Mouse (Mus musculus): ENCODE data around the gene Wwtr1.

Wwtr1 gene

DNA sequence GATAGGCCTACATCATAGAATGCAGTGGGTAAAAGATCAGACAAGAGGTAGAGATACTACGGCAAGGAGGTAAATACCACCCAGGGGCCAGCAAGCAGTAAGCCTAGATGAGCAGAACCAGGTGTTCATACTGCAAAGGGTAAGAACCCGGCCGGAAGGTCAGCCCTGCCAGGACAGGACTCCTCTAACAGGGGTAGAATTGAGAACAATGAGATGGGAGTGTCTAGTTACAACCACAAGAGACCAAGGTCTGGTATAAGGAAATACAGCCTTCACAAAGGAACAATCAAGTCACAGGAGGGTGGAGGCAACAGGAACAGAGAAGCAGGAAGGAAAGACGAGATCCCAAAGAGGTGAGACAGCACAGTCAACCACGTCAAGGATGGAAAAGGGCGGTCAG lies 16.9 kb downstream of the Wwtr1 start:
- DNase-seq (ENCODE audit: low read depth, low spot score): no peak

DNA sequence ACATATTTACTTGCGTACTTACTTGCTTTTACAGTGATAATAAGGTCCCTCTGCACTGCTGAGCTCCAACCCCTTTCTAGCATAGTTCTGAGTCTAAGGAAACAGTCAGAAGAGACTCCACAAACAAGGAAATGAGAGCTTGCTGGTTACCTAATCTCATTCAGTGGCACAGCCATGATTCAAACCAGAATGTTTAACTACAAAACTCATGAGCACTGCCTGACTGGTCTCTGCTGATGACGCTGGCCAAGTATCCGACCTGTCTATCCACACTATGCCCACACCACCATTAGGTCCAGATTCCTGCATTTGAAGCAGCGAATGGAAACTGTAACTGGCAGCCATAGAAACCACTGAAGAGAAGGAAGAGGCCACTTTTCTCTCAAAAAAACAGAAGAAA lies 18.3 kb downstream of the Wwtr1 start:
- DNase-seq (ENCODE audit: low read depth, low spot score): no peak

DNA sequence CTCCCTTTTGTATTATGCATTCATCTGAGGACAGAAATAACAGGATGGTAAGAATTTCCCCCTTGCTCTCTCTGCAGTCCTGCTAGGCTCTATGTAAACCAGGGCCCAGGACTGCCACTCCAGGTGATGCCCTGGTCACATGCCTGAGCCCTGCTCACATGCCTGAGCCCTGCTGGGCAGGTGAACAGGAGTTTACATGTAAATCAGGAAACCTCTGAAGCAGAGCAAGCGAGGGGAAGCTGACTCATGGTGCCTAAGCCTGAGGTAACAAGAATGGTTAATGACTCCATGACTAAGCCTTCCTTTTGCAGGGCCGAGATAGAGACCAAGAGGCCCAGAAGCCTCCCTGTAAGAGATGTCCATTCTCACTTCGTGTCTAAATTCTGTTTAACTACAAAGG lies 20.1 kb downstream of the Wwtr1 start:
- no peak for DNase-seq (ENCODE audit: low read depth, low spot score)

DNA sequence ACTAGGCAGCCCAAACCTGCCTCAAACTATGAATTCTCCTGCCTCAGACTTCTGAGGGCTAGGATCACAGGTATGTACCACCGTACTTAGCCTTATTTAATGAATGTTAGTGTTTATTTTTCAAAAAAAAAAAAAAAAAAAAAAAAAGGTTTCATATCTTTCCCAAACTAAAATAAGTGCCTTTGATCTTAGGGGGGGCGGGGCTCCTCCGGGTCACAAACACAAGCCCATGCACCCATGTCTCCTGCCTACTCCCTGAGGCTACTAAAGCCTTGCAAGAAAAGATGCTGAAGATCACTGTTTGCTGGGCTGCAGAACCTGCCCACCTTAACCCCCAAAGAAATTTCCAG lies 20.8 kb downstream of the Wwtr1 start:
- DNase-seq (ENCODE audit: low read depth, low spot score): no peak

DNA sequence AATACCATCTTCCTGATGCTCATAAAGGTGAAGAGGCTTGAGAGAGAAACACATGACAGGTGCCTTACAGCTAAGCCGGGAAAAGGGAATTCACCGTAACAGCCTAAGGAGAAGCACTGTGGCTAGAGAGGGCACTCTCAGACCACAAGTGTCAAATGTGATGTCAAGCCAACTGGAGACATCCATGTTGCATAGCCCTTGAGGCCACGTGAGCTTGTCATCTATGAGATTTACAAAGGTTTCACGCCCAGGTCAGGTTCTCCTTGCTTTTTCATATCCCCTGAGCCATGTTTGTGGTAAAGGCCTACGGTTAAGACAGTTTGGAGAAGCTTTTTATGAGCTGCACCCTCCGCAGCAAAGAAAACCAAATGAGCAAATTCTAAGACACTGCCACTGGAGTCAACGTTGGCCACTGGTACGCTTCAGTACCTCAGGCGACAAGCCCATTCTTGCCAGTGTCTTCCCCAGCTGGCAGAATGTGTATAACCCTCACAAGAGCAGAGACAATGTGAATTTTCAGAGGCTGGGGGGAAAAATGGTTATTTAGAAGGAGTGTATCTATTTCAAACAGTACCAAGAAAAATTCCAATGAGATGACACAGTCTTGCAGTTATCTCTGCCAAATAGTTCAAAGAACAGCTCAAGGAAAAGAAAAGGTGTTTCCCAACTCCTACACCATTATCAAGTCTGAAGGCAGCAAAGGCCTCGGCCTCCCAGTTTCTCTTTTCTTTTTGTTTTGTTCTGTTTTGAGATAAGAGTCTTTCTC lies 21.4 kb downstream of the Wwtr1 start:
- no peak for DNase-seq (ENCODE audit: low read depth, low spot score)

DNA sequence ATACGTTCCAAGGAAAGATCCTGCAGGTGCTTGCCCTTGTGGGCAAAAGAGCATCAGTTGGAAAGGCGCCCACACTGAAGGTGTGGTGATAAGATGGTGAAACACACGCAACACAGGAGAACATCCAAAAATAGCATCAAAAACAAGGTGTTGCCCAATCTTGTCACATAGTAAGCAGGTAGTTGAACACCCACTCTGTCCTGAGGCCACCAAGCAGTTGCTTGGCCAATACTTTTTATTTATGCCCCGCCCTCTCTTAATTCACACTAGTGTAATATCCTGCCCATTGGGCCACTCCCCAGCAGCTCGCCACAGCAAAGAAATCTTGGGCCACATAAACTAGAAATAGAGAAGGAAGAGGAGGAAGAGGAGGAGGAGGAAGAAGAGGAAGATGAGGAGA lies 22.6 kb downstream of the Wwtr1 start:
- no peak for DNase-seq (ENCODE audit: low read depth, low spot score)

DNA sequence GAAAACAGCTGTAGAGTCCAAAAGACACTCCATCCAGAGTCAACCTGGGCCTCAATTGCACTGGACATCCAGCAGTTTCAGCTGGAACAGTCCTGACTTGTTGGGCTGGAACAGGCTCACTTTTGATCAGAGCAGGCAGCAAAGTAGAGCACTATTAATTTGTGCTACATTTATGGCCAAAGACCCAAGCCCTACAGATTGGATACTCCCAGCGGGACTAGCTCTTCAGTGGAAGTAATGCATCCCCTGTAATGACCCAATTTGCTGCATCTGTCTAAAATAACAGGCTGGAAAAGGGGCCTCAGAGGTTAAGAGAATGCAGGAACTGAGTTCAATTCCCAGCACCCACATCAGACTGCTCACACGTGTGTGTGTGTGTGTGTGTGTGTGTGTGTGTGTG lies 24.5 kb downstream of the Wwtr1 start:
- no peak for DNase-seq (ENCODE audit: low read depth, low spot score)

DNA sequence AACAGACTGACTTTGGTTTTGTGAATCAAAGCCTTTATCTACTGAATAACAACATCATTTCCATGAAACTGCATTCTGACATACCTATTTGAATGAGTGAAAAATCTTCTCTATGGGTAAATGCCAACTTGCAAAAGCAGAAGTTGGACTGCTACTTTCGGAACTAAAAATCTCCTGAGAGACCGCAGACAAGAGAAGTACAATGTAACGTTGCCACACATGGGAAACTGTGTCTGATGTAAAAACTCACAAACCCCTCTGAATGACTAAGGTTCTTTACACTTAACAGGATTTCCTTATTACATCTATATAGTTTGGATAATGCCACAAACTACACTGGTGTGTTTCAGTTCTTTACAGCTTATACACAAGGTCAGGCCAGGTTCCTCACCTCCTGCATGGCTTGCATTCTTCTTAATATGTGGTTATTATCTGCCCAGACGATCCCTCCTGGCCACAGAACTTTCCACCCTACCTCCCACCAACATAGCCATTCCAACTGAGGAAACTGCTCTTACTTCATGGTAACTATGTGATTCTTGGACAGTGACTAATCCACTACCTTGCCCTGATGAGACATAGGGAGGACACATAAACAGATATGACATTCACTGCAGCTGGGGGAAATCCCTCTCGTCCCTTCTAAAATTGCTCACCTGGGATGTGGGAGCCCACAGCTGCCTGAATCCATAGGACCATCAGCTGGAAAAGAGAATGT lies 25.1 kb downstream of the Wwtr1 start:
- no peak for DNase-seq (ENCODE audit: low read depth, low spot score)

DNA sequence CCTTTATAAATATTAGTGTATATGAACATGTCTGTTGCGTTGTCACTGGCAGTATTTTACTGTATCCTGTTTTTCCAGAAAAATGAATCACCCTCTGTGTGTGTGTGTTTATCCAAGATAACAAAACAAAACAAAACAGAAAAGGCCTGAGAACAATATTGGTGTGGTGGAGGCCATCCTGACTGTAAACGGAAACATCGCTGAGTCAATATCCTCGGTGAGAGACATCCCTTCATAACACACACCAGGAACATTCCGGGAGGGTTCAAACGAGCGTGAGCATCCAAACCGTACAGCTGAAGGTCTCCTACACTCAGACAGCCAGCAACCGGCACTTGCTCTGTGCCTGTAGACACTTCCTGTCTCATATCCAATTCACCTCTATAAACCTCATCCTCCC lies 31.6 kb downstream of the Wwtr1 start:
- no peak for DNase-seq (ENCODE audit: low read depth, low spot score)

DNA sequence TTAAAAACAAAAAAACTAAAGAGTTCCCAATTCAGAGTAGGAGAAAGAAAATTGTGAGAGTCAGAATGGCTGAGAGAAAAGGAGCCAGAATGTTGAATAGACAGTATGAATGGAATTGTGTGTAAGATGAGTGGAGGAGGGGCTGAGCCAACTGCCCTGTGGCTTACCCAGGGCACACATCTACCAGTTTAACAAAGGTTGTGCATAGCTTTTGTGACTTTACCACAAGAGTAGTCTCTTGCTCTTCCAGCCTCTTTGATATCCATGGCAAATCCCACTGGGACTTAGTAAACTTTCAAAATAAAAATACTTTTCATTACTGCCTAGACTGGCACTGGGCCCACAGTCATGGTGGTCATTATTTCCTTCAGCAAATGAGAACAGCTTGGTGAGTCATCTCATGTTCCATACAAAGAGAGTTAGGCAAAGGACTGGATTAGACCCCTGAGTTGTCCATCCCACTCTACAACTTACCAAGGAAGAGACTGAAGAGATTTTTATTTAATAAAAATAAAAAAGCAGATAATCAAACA lies 32.8 kb downstream of the Wwtr1 start:
- no peak for DNase-seq (ENCODE audit: low read depth, low spot score)

DNA sequence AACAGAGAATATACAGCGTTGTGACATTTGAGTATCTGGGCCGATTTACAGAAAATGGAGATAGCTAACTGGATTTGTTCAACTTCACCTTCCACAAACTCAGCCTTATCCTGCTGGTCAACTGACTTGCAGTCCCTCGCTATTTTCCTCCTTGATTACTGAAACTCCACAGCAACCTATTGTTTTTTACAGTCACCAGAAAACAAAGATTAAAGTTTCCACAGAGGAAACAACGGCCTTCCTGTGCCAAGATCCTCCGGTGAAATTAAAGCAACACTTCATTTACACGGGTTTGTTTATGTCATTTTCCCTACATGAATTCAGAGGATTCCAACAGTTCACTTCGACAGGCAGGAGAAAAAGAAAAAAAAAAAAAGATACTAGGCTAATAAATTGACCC lies 34.5 kb downstream of the Wwtr1 start:
- DNase-seq (ENCODE audit: low read depth, low spot score): no peak

DNA sequence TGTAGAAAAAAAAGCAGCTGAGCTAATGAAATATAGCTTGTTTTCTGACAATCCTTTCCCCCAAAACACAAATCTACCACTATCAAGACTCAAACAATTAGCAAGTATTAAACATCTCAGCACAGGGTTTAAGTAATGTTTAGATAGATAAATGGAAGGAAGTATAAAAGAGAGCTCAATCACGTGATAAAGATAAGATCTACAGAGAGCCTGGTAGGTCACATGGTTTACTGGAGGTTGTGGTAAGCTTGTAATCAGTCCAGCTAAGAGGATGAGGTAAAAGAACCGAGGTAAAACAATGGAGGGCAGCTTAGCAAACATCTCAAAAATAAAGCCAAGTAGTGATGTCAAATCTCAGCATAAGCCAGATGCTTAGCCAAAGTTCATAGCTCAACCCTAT lies 35.2 kb downstream of the Wwtr1 start:
- no peak for DNase-seq (ENCODE audit: low read depth, low spot score)

DNA sequence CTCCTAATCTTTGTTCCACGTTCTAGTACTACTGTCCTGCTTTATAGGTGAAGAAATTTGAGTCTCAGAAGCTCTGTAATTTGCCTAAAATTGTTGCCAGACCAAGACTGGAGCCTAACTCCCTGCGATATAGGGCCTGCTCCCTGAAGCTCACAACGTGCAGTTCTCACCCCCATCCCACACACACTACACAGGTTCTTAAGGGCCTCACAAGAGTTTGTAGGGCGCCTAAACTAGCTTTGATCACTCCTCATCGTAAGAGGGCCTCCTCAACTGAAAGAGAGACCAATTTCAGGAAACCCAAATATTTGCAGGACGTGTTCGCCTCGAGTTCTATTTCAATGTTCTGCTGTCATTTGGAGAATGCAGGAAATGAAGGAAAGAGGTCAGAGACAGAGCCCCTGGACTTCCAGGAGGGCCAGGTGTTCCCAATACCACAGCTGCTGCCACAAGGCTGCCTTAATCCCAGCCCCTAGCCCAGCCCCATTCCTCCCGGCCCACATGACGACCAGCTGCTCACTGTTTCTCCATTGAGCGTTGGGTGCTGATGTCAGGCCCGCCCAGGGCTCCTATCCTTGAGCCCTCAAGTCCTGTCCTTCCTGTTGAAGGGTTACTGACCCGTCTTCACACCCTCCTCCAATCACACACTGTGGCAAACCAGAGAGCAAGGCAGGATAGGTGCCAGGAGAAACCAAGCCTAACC lies 40.1 kb downstream of the Wwtr1 start:
- DNase-seq (ENCODE audit: low read depth, low spot score): no peak

DNA sequence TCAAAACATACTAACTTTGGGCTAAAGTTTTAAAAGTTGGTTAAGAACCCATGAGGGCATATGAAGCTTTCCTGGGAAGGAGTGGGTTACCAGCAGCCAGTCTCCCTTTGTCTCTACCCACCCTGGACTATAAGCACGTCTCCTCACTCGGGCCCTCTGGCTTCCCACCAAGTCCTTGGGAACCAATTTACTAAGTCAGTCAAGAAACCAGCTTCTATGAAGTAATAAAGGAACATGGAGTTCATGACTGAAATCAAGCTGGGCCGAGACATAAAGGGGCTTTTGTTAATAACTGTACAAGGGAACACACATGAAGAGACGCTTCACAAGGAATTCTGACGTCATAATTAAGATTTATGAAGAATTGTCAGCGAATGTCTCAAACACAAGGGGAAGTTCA lies 41.3 kb downstream of the Wwtr1 start:
- no peak for DNase-seq (ENCODE audit: low read depth, low spot score)

DNA sequence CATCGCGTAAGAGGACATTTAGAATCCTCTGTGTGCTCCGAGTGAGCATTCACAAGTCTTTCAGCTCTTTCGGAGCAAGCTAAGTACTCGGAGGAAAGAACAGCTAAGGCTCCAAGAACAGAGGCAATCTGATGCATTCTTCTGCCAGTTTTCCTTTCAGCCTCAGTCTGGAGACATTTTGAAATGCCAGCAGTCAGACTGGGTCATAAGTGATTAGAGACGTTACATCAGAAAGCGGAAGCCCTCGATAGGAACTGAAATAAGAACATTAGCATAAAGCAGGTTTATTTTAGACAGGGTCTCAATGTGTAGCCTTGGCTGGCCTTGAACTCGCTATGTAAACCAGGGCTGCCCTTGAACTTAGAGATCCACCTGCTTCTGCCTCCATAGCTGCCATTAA lies 41.8 kb downstream of the Wwtr1 start:
- DNase-seq (ENCODE audit: low read depth, low spot score): no peak

DNA sequence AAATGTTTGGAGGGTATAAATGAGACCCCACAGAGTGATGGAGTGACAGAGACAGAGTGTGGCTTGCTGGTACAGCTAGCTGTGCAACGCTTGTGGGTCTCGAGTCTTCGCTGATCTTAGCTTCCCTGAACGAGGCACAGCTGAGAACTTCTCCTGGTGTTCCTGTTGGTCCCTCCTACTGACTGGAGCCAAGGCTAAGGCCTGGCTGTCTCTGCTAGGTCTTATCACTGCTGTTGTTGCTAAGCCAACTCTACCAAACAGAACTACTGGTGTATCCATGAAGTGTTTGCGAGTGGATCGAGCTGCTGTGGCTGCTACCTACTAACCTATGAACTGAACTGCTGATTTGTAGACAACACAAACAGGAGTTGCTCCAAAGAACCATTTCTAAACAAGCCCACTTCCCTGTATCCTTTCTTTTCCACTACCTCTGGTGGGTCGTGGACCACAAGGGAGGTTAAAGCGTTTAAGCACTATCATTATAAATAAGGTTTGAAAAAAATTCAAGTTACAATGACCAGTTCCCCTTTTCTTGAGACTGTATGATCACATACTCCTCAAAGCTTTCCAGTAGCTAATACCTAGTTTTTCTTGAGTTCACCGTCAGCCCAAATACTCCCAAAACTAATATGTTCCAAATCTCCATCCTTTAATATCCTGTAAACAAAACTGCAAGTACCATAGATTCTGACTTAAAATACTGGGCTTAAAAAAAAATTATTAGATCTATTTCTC lies 42.6 kb downstream of the Wwtr1 start:
- no peak for DNase-seq (ENCODE audit: low read depth, low spot score)

DNA sequence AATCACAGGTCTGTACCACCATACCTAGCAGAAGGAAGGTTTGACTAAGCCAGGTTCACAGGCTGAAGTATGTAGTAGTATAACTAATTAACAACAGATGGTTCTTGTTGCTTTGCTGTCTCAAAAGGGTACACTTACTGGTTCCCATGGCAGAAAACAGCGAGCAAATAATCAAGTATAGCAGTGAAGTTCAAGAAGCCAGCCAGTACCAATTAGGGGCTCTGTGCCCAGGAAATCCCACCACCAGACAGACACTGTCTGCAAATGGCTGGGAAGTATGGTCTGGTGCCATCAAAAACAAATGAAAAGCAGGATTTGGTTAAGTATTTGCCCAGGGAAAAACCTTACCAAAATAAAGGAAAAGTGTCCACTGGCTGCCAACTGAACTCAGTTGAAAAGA lies 44.9 kb downstream of the Wwtr1 start:
- DNase-seq (ENCODE audit: low read depth, low spot score): no peak

DNA sequence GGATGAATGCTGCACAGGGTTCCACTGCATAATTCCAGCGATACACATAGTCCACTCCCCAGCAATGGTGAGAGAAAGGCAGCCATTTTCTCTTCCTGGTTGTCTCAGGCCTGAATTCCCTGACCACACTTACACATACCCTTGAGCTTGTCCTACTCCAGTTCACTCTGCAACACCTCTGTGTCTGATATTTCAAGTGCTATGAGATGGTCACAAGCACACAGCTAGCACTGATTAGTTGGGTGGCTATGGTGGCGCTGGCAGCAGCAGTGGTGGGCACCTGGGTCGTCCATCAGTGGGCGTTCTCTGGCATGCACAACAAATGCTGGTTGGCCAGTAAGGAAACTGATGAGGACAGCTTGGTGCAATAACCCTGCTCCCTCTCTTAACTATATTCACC lies 45.5 kb downstream of the Wwtr1 start:
- DNase-seq (ENCODE audit: low read depth, low spot score): no peak

DNA sequence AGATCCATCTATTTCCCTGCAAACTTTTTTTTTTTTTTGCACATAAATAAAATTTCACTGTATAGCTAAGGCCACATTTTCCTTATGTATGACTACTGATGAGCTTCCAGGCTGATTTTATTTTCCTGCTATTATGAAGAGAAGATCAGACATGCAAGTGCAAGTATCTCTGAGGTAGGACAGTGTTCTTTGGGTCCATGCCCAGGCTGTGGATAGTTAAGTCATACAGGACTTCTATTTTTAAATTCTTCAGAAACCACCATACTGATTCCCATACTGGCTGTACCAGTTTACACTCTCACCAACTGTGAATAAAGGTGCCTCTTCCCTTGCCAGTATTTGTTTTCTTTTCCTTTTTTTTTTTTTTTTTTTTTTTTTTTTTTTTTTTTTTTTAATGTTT lies 48.6 kb downstream of the Wwtr1 start:
- no peak for DNase-seq (ENCODE audit: low read depth, low spot score)

DNA sequence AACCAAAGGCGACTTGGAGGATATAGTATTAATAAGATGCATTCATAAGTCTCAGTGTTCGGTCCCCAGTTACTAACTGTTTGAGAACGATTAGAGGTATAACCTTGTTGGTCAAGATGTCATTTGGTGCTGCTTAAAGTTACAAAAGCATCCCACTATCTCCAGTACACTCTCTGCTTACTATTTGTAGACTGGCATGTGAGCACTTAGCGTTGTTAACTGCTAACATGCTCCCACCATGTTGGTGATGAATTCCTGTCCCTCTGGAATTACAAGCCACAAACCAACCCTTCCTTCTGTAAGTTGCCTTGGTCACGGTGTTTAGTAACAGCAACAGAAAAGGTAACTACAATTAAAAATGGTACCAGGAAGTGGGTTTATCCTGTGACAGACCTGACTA lies 52.6 kb downstream of the Wwtr1 start:
- no peak for DNase-seq (ENCODE audit: low read depth, low spot score)

DNA sequence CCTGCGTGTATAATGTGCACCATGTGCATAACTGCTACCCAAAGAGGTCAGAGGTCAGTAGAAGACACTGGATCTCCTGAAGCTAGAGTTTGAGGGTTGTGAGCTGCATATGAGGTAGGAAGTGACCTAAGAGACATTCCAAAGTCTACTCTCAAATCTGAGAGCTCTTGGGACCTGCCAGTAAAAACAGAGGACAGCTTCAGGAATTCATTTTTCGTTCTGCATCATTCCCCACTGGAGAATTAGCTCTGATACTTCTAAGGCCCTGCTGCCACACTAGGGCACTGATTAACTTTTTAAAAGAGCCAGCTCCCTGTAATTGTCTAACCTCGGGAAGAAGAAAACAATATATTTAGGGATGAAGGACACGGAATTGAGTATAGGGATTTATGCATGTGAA lies 53.8 kb downstream of the Wwtr1 start:
- DNase-seq (ENCODE audit: low read depth, low spot score): no peak

DNA sequence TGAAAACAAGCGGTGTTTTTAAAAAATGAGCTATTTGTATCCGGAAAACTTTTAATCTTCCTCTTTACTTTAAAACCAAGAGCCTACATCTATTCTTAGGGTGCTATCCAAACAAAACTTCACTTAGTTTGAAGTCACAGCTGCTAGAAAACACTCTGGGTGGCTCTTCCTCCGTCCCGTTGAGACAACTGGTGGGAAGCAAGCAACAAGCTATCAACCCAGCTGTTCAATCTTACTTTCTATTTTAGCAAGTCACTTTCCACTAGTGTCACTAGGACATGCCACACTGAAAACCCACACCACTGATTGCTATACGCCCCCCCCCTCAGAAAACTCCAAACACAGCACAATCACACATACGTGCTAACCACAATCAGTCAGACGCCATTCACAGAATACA lies 55.7 kb downstream of the Wwtr1 start:
- DNase-seq (ENCODE audit: low read depth, low spot score): no peak
